Mouse (Mus musculus) heart, embryonic 11.5 days (tissue): ENCODE results near the gene Dram1. TPM values are rescaled to one million over a fixed set of nuclear protein-coding genes. Genes with fewer than 3 reads are reported as not detected.

ENCODE experiments used
- ATAC-seq: fragments of 200-750 bp; cut with Nextera tagmentation; replicated peaks from 2 replicates; pipeline ENCODE4 v1.8.0; 2017; ENCODE audit warnings: moderate library complexity; ENCODE audit not compliant: insufficient number of reproducible peaks, low FRiP score, low TSS enrichment
- H3K27ac ChIP-seq: fragments of 300-500 bp; sonication (generic); 2 replicates; pipeline ENCODE4 v1.5.1; 2014; ENCODE audit warnings: mild to moderate bottlenecking, low read depth, low read length
- H3K27me3 ChIP-seq: fragments of 300-500 bp; sonication (generic); 2 replicates; pipeline ENCODE4 v1.6.1; 2014; ENCODE audit warnings: mild to moderate bottlenecking, low read length, mixed read lengths; ENCODE audit not compliant: control insufficient read depth, insufficient read depth
- H3K36me3 ChIP-seq: fragments of 300-500 bp; sonication (generic); 2 replicates; pipeline ENCODE4 v1.6.1; 2014; ENCODE audit warnings: mild to moderate bottlenecking, low read length, moderate library complexity, mixed read lengths; ENCODE audit not compliant: control insufficient read depth, insufficient read depth
- H3K4me1 ChIP-seq: fragments of 300-500 bp; sonication (generic); 2 replicates; pipeline ENCODE4 v1.6.1; 2014; ENCODE audit warnings: low read length; ENCODE audit not compliant: control insufficient read depth, insufficient read depth
- H3K4me2 ChIP-seq: fragments of 300-500 bp; sonication (generic); 2 replicates; pipeline ENCODE4 v1.6.1; 2014; ENCODE audit warnings: mild to moderate bottlenecking, moderate library complexity
- H3K4me3 ChIP-seq: fragments of 300-500 bp; sonication (generic); 2 replicates; pipeline ENCODE4 v1.5.1; 2014; ENCODE audit warnings: low read depth, low read length
- H3K9ac ChIP-seq: fragments of 300-500 bp; sonication (generic); 2 replicates; pipeline ENCODE4 v1.6.1; 2014; ENCODE audit warnings: mild to moderate bottlenecking, low read depth, low read length, moderate library complexity
- H3K9me3 ChIP-seq: fragments of 300-500 bp; sonication (generic); replicated peaks from 2 replicates; pipeline ENCODE4 v1.6.1; 2016; ENCODE audit warnings: low read length; ENCODE audit not compliant: control insufficient read depth
- WGBS: fragments of 180-500 bp; shearing (Covaris S2); extraction: QIAGEN DNeasy Blood & Tissue Kit; methylation state at CpG from one replicate; pipeline ENCODE4 v1.1.7; 2014; ENCODE audit not compliant: insufficient replicate concordance; 5-methylcytosine and 5-hydroxymethylcytosine counted together
- polyA plus RNA-seq: library from polyadenylated mRNA; unstranded; fragments of >200 nt; fragmentation: Nextera tagmentation; extraction: Ambion mirVana; gene quantifications from 2 replicates; pipeline ENCODE4 v1.2.1, GENCODE M21; 2014

The Dram1 gene
- polyA plus RNA-seq, 1 experiment from 2014 or later = 0.39 TPM

- no peak overlapping the region for H3K4me2 ChIP-seq
- H3K27ac ChIP-seq = no peak overlapping the region
- no peaks in the 10 kb centered on the region for H3K9me3 ChIP-seq
- no peaks in the 10 kb centered on the region for H3K27me3 ChIP-seq
- no peaks in the 10 kb centered on the region for H3K36me3 ChIP-seq
- no peak for ATAC-seq
- no peaks in the 10 kb centered on the region for H3K4me1 ChIP-seq
- H3K9ac ChIP-seq = no peak overlapping the region
- H3K4me3 ChIP-seq = no peak overlapping the region
- WGBS = 54% methylated on average over 4 of the region's 4 CpGs
Measured at GRCm38 (mm10) chr10:88369233-88369632, 9.6 kb downstream of the Dram1 start.

- H3K4me2 ChIP-seq = no peak overlapping the region
- H3K4me3 ChIP-seq = no peak overlapping the region
- H3K36me3 ChIP-seq = no peaks in the 10 kb centered on the region
- whole genome bisulfite sequencing = 64% methylated on average over 3 of the region's 3 CpGs
- H3K27me3 ChIP-seq = no peaks in the 10 kb centered on the region
- no peaks in the 10 kb centered on the region for H3K9me3 ChIP-seq
- no peaks in the 10 kb centered on the region for H3K4me1 ChIP-seq
- ATAC-seq = no peak
- H3K27ac ChIP-seq = no peak overlapping the region
- no peak overlapping the region for H3K9ac ChIP-seq
Measured at GRCm38 (mm10) chr10:88364221-88364620, 14.7 kb downstream of the Dram1 start.

- no peaks in the 10 kb centered on the region for H3K4me1 ChIP-seq
- no peak overlapping the region for H3K4me2 ChIP-seq
- no peaks in the 10 kb centered on the region for H3K36me3 ChIP-seq
- no peaks in the 10 kb centered on the region for H3K9me3 ChIP-seq
- 48% methylated on average over 1 of the region's 1 CpGs for WGBS
- H3K27me3 ChIP-seq = peaks cover 5% of the 10 kb centered on the region; the same call in 1 of the 2 replicates
- H3K9ac ChIP-seq = no peak overlapping the region
- no peak overlapping the region for H3K4me3 ChIP-seq
- H3K27ac ChIP-seq = no peak overlapping the region
- ATAC-seq = no peak
Measured at GRCm38 (mm10) chr10:88362218-88362617, 16.7 kb downstream of the Dram1 start.

GRCm38 (mm10) chr10:88356983-88357559, 21.8 kb downstream of the Dram1 start:
- peaks cover 13% of the 10 kb centered on the region for H3K27me3 ChIP-seq
- 0 out of 2 replicates have a peak, but pooled peaks cover 5% of the 10 kb centered on the region for H3K4me1 ChIP-seq
- H3K27ac ChIP-seq = no peak overlapping the region
- ATAC-seq = peak; percentile 64
- no peaks in the 10 kb centered on the region for H3K9me3 ChIP-seq
- H3K4me2 ChIP-seq = peak overlapping the region; percentile 72
- H3K4me3 ChIP-seq = peak overlapping the region; percentile 61
- H3K36me3 ChIP-seq = no peaks in the 10 kb centered on the region
- WGBS = 3% methylated on average over 39 of the region's 47 CpGs
- H3K9ac ChIP-seq = peak overlapping the region; percentile 69

- no peak for ATAC-seq
- Histone ChIP-seq H3K4me1 (0 out of 2 replicates have a peak, but pooled peaks cover 5% of the 10 kb centered on the region), H3K9ac (peak overlapping the region; percentile 69), H3K36me3 (no peaks in the 10 kb centered on the region), H3K4me2 (peak overlapping the region; percentile 72), H3K9me3 (no peaks in the 10 kb centered on the region), H3K27me3 (peaks cover 13% of the 10 kb centered on the region), H3K27ac (no peak overlapping the region), H3K4me3 (peak overlapping the region; percentile 61)
- 8% methylated on average over 21 of the region's 21 CpGs for WGBS
Measured at GRCm38 (mm10) chr10:88356114-88356982, 22.5 kb downstream of the Dram1 start.

GRCm38 (mm10) chr10:88354599-88354998, 24.3 kb downstream of the Dram1 start:
- H3K27me3 ChIP-seq = peaks cover 13% of the 10 kb centered on the region
- ATAC-seq = no peak
- H3K4me2 ChIP-seq = no peak overlapping the region
- WGBS = 67% methylated on average over 5 of the region's 5 CpGs
- H3K9me3 ChIP-seq = no peaks in the 10 kb centered on the region
- no peak overlapping the region for H3K4me3 ChIP-seq
- H3K36me3 ChIP-seq = no peaks in the 10 kb centered on the region
- H3K4me1 ChIP-seq = 0 out of 2 replicates have a peak, but pooled peaks cover 5% of the 10 kb centered on the region
- H3K9ac ChIP-seq = no peak overlapping the region
- H3K27ac ChIP-seq = no peak overlapping the region

- Histone ChIP-seq H3K4me1 (0 out of 2 replicates have a peak, but pooled peaks cover 5% of the 10 kb centered on the region), H3K27me3 (peaks cover 11% of the 10 kb centered on the region), H3K4me3 (no peak overlapping the region), H3K9ac (no peak overlapping the region), H3K9me3 (no peaks in the 10 kb centered on the region), H3K36me3 (no peaks in the 10 kb centered on the region), H3K4me2 (no peak overlapping the region), H3K27ac (no peak overlapping the region)
- ATAC-seq = no peak
- WGBS = 66% methylated on average over 2 of the region's 2 CpGs
Measured at GRCm38 (mm10) chr10:88352549-88352948, 26.3 kb downstream of the Dram1 start.

- Histone ChIP-seq H3K4me3 (no peak overlapping the region), H3K36me3 (no peaks in the 10 kb centered on the region), H3K4me1 (0 out of 2 replicates have a peak, but pooled peaks cover 2% of the 10 kb centered on the region), H3K4me2 (no peak overlapping the region), H3K9ac (no peak overlapping the region), H3K27me3 (peaks cover 4% of the 10 kb centered on the region), H3K9me3 (no peaks in the 10 kb centered on the region), H3K27ac (no peak overlapping the region)
- no peak for ATAC-seq
- 46% methylated on average over 5 of the region's 5 CpGs for WGBS
Measured at GRCm38 (mm10) chr10:88351411-88352103, 27.3 kb downstream of the Dram1 start.
